Mouse (Mus musculus) C2C12 (cell line): ENCODE results near the gene Cacnb4.

ENCODE experiments used
- CEBPB ChIP-seq: IDR thresholded peaks from one replicate; pipeline ENCODE4 v1.6.1; 2011; ENCODE audit warnings: low read depth, mild to moderate bottlenecking, control low read depth, moderate library complexity
- CTCF ChIP-seq: IDR thresholded peaks from one replicate; pipeline ENCODE4 v1.5.1; 2011; ENCODE audit not compliant: control insufficient read depth, insufficient read depth, insufficient read length
- MYOD1 ChIP-seq: IDR thresholded peaks from one replicate; pipeline ENCODE4 v1.6.1; 2011; ENCODE audit warnings: low read depth; ENCODE audit not compliant: control insufficient read depth, insufficient read length
- MYOG ChIP-seq: IDR thresholded peaks from one replicate; pipeline ENCODE4 v1.6.1; 2011; ENCODE audit not compliant: control insufficient read depth, insufficient read length; ENCODE audit errors: extremely low read depth
- USF1 ChIP-seq: IDR thresholded peaks from one replicate; pipeline ENCODE4 v1.6.1; 2011; ENCODE audit warnings: low read depth, mild to moderate bottlenecking, control low read depth, moderate library complexity

- no peak for TF ChIP-seq CTCF
- no peak for TF ChIP-seq MYOD1
- no peak for TF ChIP-seq USF1
- TF ChIP-seq CEBPB = no peak
- TF ChIP-seq MYOG = no peak
These were observed 250.6 kb downstream of the Cacnb4 start for GRCm38 (mm10) chr2:52426041-52426440.
